Comparison of ENCODE assay signal across 8 mouse cellular contexts in genomic region chr19:41801742-41802369, GRCm38 (mm10). TPM values are rescaled to one million over a fixed set of nuclear protein-coding genes. Genes with fewer than 3 reads are reported as not detected.
DNase-seq lines count a peak whose midpoint lies in the region; ATAC-seq and TF ChIP-seq lines count a peak whose summit lies in the region.

Arhgap19 (minus strand) TSS chr19:41802047.

- H3K79me2 ChIP-seq in C2C12 (ENCODE audit: control insufficient read depth, insufficient read depth) (peaks cover 29% of the 10 kb centered on the region), myocyte (ENCODE audit: control insufficient read depth, insufficient read depth) (no peaks in the 10 kb centered on the region)
- no peaks in the 10 kb centered on the region for H3K79me2 ChIP-seq in liver, adult 2 months (ENCODE audit: control insufficient read depth, insufficient read depth, low read length)

- H3K9me3 ChIP-seq in erythroblast, embryonic 14.5 days (ENCODE audit: control insufficient read depth, low read length), result peaks cover 8% of the 10 kb centered on the region
- H3K9me3 ChIP-seq in heart, embryonic 11.5 days (replicated peaks; ENCODE audit: control insufficient read depth, low read length), result 0 out of 2 replicates have a peak, but pooled peaks cover 3% of the 10 kb centered on the region
- peaks cover 5% of the 10 kb centered on the region for H3K9me3 ChIP-seq in kidney, embryonic 16.5 days (ENCODE audit: low read length)

- peak within 1 kb of the TSS; percentile 85 for H3K27ac ChIP-seq in heart, embryonic 11.5 days (ENCODE audit: low read depth, low read length)
- peak within 1 kb of the TSS; percentile 68 for H3K27ac ChIP-seq in kidney, embryonic 16.5 days (ENCODE audit: low read length)
- H3K27ac ChIP-seq in liver, adult 2 months (replicated peaks; ENCODE audit: insufficient read depth, low read depth, low read length), result no peak within 1 kb of the TSS

- H3K9ac ChIP-seq in heart, embryonic 11.5 days (ENCODE audit: low read depth, low read length), result peak within 1 kb of the TSS; percentile 96
- H3K9ac ChIP-seq in kidney, embryonic 16.5 days (replicated peaks; ENCODE audit: low read length), result peak within 1 kb of the TSS; percentile 88
- peak within 1 kb of the TSS; percentile 73 for H3K9ac ChIP-seq in liver, adult 2 months (ENCODE audit: low read depth, low read length)

- H3ac ChIP-seq in C2C12 (ENCODE audit: control insufficient read depth, insufficient read length, low read depth), result peak within 1 kb of the TSS; percentile 85
- peak within 1 kb of the TSS; percentile 79 for H3ac ChIP-seq in myocyte (ENCODE audit: control insufficient read depth, insufficient read length)

- TF ChIP-seq CTCF in C2C12 (IDR thresholded peaks at IDR 0.05; ENCODE audit: control insufficient read depth, insufficient read depth, insufficient read length), result no peak
- TF ChIP-seq CTCF in brain, embryonic 14.5 days (IDR thresholded peaks at IDR 0.05; ENCODE audit: borderline replicate concordance, extremely low read depth, insufficient read depth, insufficient read length), result no peak
- no peak for TF ChIP-seq CTCF in liver, adult 2 months (IDR thresholded peaks at IDR 0.05; ENCODE audit: low read depth, low read length)

- H3K4me1 ChIP-seq in erythroblast, embryonic 14.5 days (ENCODE audit: control insufficient read depth), result peaks cover 51% of the 10 kb centered on the region
- H3K4me1 ChIP-seq in heart, embryonic 11.5 days (ENCODE audit: control insufficient read depth, insufficient read depth, low read length), result peaks cover 5% of the 10 kb centered on the region
- peaks cover 16% of the 10 kb centered on the region for H3K4me1 ChIP-seq in kidney, embryonic 16.5 days (ENCODE audit: insufficient read depth, low read length)
- H3K4me1 ChIP-seq in liver, adult 2 months (ENCODE audit: control insufficient read depth, insufficient read depth, low read length), result no peaks in the 10 kb centered on the region; the same call in 1 of the 2 replicates

- H3K4me3 ChIP-seq in C2C12 (ENCODE audit: insufficient read depth, poor library complexity, severe bottlenecking) (peak within 1 kb of the TSS; percentile 96), myocyte (peak within 1 kb of the TSS; percentile 38)
- H3K4me3 ChIP-seq in erythroblast, embryonic 14.5 days (replicated peaks), result peak within 1 kb of the TSS; percentile 73
- peak within 1 kb of the TSS; percentile 96 for H3K4me3 ChIP-seq in heart, embryonic 11.5 days (ENCODE audit: low read depth, low read length)
- H3K4me3 ChIP-seq in kidney, embryonic 16.5 days (ENCODE audit: low read length), result peak within 1 kb of the TSS; percentile 93
- H3K4me3 ChIP-seq in liver, adult 2 months (ENCODE audit: insufficient read depth, low read depth, low read length), result peak within 1 kb of the TSS; percentile 88

- peak; percentile 99 for DNase-seq in brain, embryonic 14.5 days (ENCODE audit: low read depth)
- peak; percentile 94 for DNase-seq in liver, adult 2 months (ENCODE audit: extremely low read depth, low read depth, low spot score)
- peak; percentile 95 for DNase-seq in splenic B cell, adult 2 months (ENCODE audit: low read depth, low spot score)

- H3K27me3 ChIP-seq in C2C12 (ENCODE audit: control insufficient read depth, insufficient read depth, insufficient read length) (no peaks in the 10 kb centered on the region), myocyte (ENCODE audit: control insufficient read depth, insufficient read depth, insufficient read length) (no peaks in the 10 kb centered on the region)
- no peaks in the 10 kb centered on the region for H3K27me3 ChIP-seq in erythroblast, embryonic 14.5 days (ENCODE audit: control insufficient read depth)
- no peaks in the 10 kb centered on the region for H3K27me3 ChIP-seq in heart, embryonic 11.5 days (ENCODE audit: control insufficient read depth, insufficient read depth, low read length)
- no peaks in the 10 kb centered on the region for H3K27me3 ChIP-seq in kidney, embryonic 16.5 days (ENCODE audit: insufficient read depth, low read length)
- H3K27me3 ChIP-seq in liver, adult 2 months (ENCODE audit: control insufficient read depth, insufficient read depth, low read length), result no peaks in the 10 kb centered on the region
- no peaks in the 10 kb centered on the region for H3K27me3 ChIP-seq in splenic B cell, adult 2 months (ENCODE audit: control insufficient read depth, insufficient read depth, low read length, poor library complexity, severe bottlenecking)

- peak; percentile 77; the same call in 1 of the 2 replicates for TF ChIP-seq POLR2A in brain, embryonic 14.5 days (IDR thresholded peaks at IDR 0.05; ENCODE audit: borderline replicate concordance, extremely low read depth, insufficient read depth, insufficient read length, poor library complexity, severe bottlenecking)
- TF ChIP-seq POLR2A in liver, adult 2 months (IDR thresholded peaks at IDR 0.05; ENCODE audit: extremely low read depth, insufficient read depth, low read length), result 0 out of 2 replicates have a peak, but pooled peaks have one; percentile 19
- peak; percentile 74 for TF ChIP-seq POLR2A in myocyte (IDR thresholded peaks at IDR 0.05; ENCODE audit: insufficient read length, low read depth)

- H3K36me3 ChIP-seq in C2C12 (ENCODE audit: control insufficient read depth, insufficient read depth) (no peaks in the 10 kb centered on the region), myocyte (ENCODE audit: control insufficient read depth, insufficient read depth) (no peaks in the 10 kb centered on the region)
- H3K36me3 ChIP-seq in erythroblast, embryonic 14.5 days (ENCODE audit: control insufficient read depth), result peaks cover 38% of the 10 kb centered on the region
- H3K36me3 ChIP-seq in heart, embryonic 11.5 days (ENCODE audit: control insufficient read depth, insufficient read depth, low read length), result no peaks in the 10 kb centered on the region
- no peaks in the 10 kb centered on the region for H3K36me3 ChIP-seq in kidney, embryonic 16.5 days (ENCODE audit: insufficient read depth, low read length)
- H3K36me3 ChIP-seq in liver, adult 2 months (ENCODE audit: control insufficient read depth, insufficient read depth, low read length), result no peaks in the 10 kb centered on the region
- H3K36me3 ChIP-seq in splenic B cell, adult 2 months (ENCODE audit: control insufficient read depth, insufficient read depth, low read length, poor library complexity, severe bottlenecking), result no peaks in the 10 kb centered on the region

- peak within 1 kb of the TSS; percentile 74 for H3K4me2 ChIP-seq in heart, embryonic 11.5 days
- peak within 1 kb of the TSS; percentile 80 for H3K4me2 ChIP-seq in kidney, embryonic 16.5 days (replicated peaks; ENCODE audit: low read depth, low read length)
- peak within 1 kb of the TSS; percentile 85 for H3K4me2 ChIP-seq in myocyte (ENCODE audit: low read depth)

- under 1% methylated on average over 48 of the region's 48 CpGs for WGBS in heart, embryonic 11.5 days (ENCODE audit: insufficient replicate concordance)
- under 1% methylated on average over 48 of the region's 48 CpGs for WGBS in kidney, embryonic 16.5 days
- WGBS in liver, adult 2 months, result under 1% methylated on average over 48 of the region's 48 CpGs

- peaks cover 8% of the 10 kb centered on the region for H3K79me3 ChIP-seq in C2C12 (ENCODE audit: low read depth)

- ATAC-seq in heart, embryonic 11.5 days (replicated peaks; ENCODE audit: insufficient number of reproducible peaks, low FRiP score, low TSS enrichment), result peak; percentile 99
- ATAC-seq in kidney, embryonic 16.5 days (ENCODE audit: low FRiP score, low TSS enrichment), result peak; percentile 100

TF ChIP-seq in C2C12, 6 proteins besides CTCF, POLR2A, EP300 and RAD21:
- TF ChIP-seq USF1 (IDR thresholded peaks at IDR 0.05; ENCODE audit: low read depth), result no peak

TF ChIP-seq in myocyte, 11 proteins besides CTCF, POLR2A, EP300 and RAD21:
- no peak for TF ChIP-seq TCF12 (IDR thresholded peaks at IDR 0.05; ENCODE audit: insufficient read depth, poor library complexity, severe bottlenecking)
- peak in 1 of 3 experiments; percentile 22 for TF ChIP-seq MYOD1 (IDR thresholded peaks at IDR 0.05; ENCODE audit: control insufficient read depth in 1 of 3, insufficient read length in 2 of 3, low read depth in 2 of 3)
- peak; percentile 82 for TF ChIP-seq E2F4 (IDR thresholded peaks at IDR 0.05; ENCODE audit: insufficient read depth)
- peak; percentile 75 for TF ChIP-seq POLR2AphosphoS2 (IDR thresholded peaks at IDR 0.05; ENCODE audit: insufficient read length, low read depth)
- TF ChIP-seq USF1 (IDR thresholded peaks at IDR 0.05; ENCODE audit: low read depth), result peak; percentile 9
- no peak for TF ChIP-seq MYOG (IDR thresholded peaks at IDR 0.05; ENCODE audit: control insufficient read depth in 1 of 3, insufficient read depth in 1 of 3, insufficient read length in 2 of 3, low read depth in 2 of 3)

RNA-seq across cellular contexts. Expression of gene Arhgap19, which starts in this region (rescaled TPM):
- polyA plus RNA-seq in C2C12 (2012; fragmentation: generic; extraction: Trizol) (8.9 TPM), myocyte (2012; fragmentation: generic; extraction: Trizol) (4.4 TPM)
- polyA plus RNA-seq in brain, embryonic 14.5 days (2012; rRNA removed), result 10.4 and 13.3 TPM in 2 replicates
- polyA plus RNA-seq in erythroblast, embryonic 14.5 days (2012), result 0.49 and 0.65 TPM in 2 replicates
- polyA plus RNA-seq in heart, embryonic 11.5 days (2014; fragmentation: Nextera tagmentation; extraction: Ambion mirVana), result 20.8 and 22.8 TPM in 2 replicates
- 28.0 and 31.1 TPM in 2 replicates for polyA plus RNA-seq in kidney, embryonic 16.5 days (2015; fragmentation: Nextera tagmentation; extraction: Ambion mirVana)
- total RNA-seq in liver, adult 2 months (2014; rRNA removed), result 1.9 and 2.8 TPM in 2 replicates
- 0.72 and 1.2 TPM in 2 replicates for polyA plus RNA-seq in liver, adult 2 months (2012; rRNA removed)

Comparison
In these comparisons a context has a peak if more than half of its experiments do, and no peak if none do; other contexts are left out.
1. H3K4me3 ChIP-seq: peak in every context shown above with its lines; median percentile 96 in C2C12; 96 in heart, embryonic 11.5 days; 93 in kidney, embryonic 16.5 days; 88 in liver, adult 2 months; 73 in erythroblast, embryonic 14.5 days; 38 in myocyte.
2. POLR2A ChIP-seq: peak in every context shown above with its lines; median percentile 77 in brain, embryonic 14.5 days; 74 in myocyte; 19 in liver, adult 2 months.